Mouse (Mus musculus) liver, embryonic 12.5 days (tissue): Measurements from ENCODE around the gene Pde4a. TPM values are rescaled to one million over a fixed set of nuclear protein-coding genes. Genes with fewer than 3 reads are reported as not detected.

Experiments
- ATAC-seq: fragments of 200-750 bp; cut with Nextera tagmentation; 2 replicates; pipeline ENCODE4 v1.8.0; 2017; ENCODE audit warnings: moderate number of reproducible peaks, mild to moderate bottlenecking, moderate library complexity
- H3K27ac ChIP-seq: fragments of 300-500 bp; sonication (generic); 2 replicates; pipeline ENCODE4 v1.5.1; 2016; ENCODE audit warnings: mild to moderate bottlenecking
- H3K27me3 ChIP-seq: fragments of 300-500 bp; sonication (generic); replicated peaks from 2 replicates; pipeline ENCODE4 v1.6.1; 2016; ENCODE audit warnings: mild to moderate bottlenecking, moderate library complexity
- H3K36me3 ChIP-seq: fragments of 300-500 bp; sonication (generic); 2 replicates; pipeline ENCODE4 v1.6.1; 2016; ENCODE audit warnings: mild to moderate bottlenecking, moderate library complexity
- H3K4me1 ChIP-seq: fragments of 300-500 bp; sonication (generic); 2 replicates; pipeline ENCODE4 v1.6.1; 2016
- H3K4me2 ChIP-seq: fragments of 300-500 bp; sonication (generic); 2 replicates; pipeline ENCODE4 v1.6.1; 2016; ENCODE audit warnings: mild to moderate bottlenecking, moderate library complexity
- H3K4me3 ChIP-seq: fragments of 300-500 bp; sonication (generic); 2 replicates; pipeline ENCODE4 v1.5.1; 2016; ENCODE audit warnings: mild to moderate bottlenecking, moderate library complexity
- H3K9ac ChIP-seq: fragments of 300-500 bp; sonication (generic); 2 replicates; pipeline ENCODE4 v1.6.1; 2016; ENCODE audit warnings: mild to moderate bottlenecking, moderate library complexity
- H3K9me3 ChIP-seq: fragments of 300-500 bp; sonication (generic); replicated peaks from 2 replicates; pipeline ENCODE4 v1.6.1; 2016; ENCODE audit warnings: mild to moderate bottlenecking, moderate library complexity
- WGBS: fragments of 180-500 bp; shearing (Covaris S2); methylation state at CpG from one replicate; pipeline ENCODE4 v1.1.7; 2016; ENCODE audit not compliant: insufficient replicate concordance; 5-methylcytosine and 5-hydroxymethylcytosine counted together
- polyA plus RNA-seq: library from polyadenylated mRNA; unstranded; fragments of >200 nt; fragmentation: Nextera tagmentation; extraction: Ambion mirVana; gene quantifications from 2 replicates; pipeline ENCODE4 v1.2.1, GENCODE M21; 2016

Gene Pde4a
- polyA plus RNA-seq, 1 experiment from 2014 or later: 2.9 TPM

DNA sequence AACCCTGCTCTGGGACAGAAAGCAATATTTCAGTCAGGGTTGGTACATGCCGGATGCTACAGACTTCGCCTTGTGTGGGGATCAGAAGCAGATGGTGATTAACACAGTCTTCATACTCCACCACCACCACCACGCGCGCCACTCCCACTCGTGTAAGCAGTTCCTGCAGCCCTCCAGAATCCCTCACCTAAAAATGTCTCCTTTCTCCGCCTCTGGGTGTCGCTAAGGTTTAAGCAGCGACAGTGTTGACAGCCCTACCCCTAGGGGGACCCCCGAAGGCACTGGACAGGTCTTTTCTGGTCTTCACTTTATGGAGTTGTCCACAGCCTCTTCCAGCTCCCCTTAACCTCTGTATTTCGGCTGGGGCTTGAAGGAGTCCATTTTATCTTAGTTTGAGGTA is 12.8 kb upstream of the Pde4a start:
- H3K4me3 ChIP-seq: peak overlapping the region; percentile 41
- ATAC-seq: peak; percentile 19; the same call in 1 of the 2 replicates
- 2% methylated on average over 11 of the region's 11 CpGs for WGBS
- peak overlapping the region; percentile 60; the same call in 1 of the 2 replicates for H3K9ac ChIP-seq
- peaks cover 34% of the 10 kb centered on the region for H3K4me1 ChIP-seq
- H3K4me2 ChIP-seq: peak overlapping the region; percentile 72
- H3K36me3 ChIP-seq: peaks cover 4% of the 10 kb centered on the region; the same call in 1 of the 2 replicates
- H3K27ac ChIP-seq: no peak overlapping the region
- no peaks in the 10 kb centered on the region for H3K9me3 ChIP-seq
- H3K27me3 ChIP-seq: no peaks in the 10 kb centered on the region

DNA sequence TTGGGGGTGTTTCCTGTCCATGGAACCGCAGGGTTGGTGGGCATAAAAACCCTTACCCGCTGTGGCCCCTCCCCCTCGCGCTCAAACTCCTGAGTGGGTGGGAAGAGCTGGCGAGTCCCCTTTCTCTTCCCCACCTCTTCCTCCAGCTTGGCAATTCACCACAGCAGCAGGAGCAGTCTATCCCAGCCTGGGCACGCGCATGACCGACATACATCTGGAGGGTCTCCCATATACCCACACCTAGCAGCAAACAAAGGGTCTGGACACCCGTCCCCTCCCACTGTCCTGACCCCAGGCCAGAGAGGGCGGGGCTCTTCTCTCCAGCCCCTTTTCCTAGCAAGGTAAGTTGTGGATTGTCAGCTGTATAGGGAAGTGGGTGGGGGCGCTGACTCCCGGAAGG is 12.2 kb upstream of the Pde4a start:
- H3K27ac ChIP-seq: no peak overlapping the region
- ATAC-seq: no peak
- H3K36me3 ChIP-seq: 0 out of 2 replicates have a peak, but pooled peaks cover under 1% of the 10 kb centered on the region
- H3K4me1 ChIP-seq: peaks cover 28% of the 10 kb centered on the region
- 5% methylated on average over 12 of the region's 12 CpGs for WGBS
- H3K27me3 ChIP-seq: no peaks in the 10 kb centered on the region
- peak overlapping the region; percentile 60 for H3K9ac ChIP-seq
- H3K4me3 ChIP-seq: peak overlapping the region; percentile 41
- H3K4me2 ChIP-seq: peak overlapping the region; percentile 72
- H3K9me3 ChIP-seq: no peaks in the 10 kb centered on the region

- H3K9me3 ChIP-seq: no peaks in the 10 kb centered on the region
- no peaks in the 10 kb centered on the region for H3K36me3 ChIP-seq
- peak overlapping the region; percentile 41 for H3K4me3 ChIP-seq
- no peaks in the 10 kb centered on the region for H3K27me3 ChIP-seq
- WGBS: 27% methylated on average over 5 of the region's 5 CpGs
- no peak for ATAC-seq
- no peak overlapping the region for H3K9ac ChIP-seq
- peaks cover 23% of the 10 kb centered on the region for H3K4me1 ChIP-seq
- H3K4me2 ChIP-seq: peak overlapping the region; percentile 72
- no peak overlapping the region for H3K27ac ChIP-seq
Observed at GRCm38 (mm10) chr9:21153833-21154232, 11.7 kb upstream of the Pde4a start.

DNA sequence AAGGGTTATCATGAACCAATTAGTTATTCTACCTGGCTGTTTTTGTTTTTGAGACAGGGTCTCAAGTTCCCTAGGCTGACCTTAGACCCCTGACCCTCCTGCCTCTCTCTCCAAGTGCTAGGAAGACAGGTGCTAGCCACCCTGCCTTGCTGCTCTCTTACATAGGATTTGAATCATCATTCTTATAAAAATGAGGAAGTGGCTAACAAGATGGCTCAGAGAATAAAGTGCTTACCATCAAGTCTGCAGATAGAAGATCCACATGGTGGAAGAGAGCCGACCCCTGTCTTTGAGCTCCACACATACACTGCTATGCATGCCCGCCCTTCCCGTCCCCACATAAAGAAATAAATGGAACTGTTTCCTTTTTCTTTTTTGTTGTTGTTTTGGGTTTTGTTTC is 10.7 kb upstream of the Pde4a start:
- Histone ChIP-seq H3K4me1 (peaks cover 19% of the 10 kb centered on the region), H3K9me3 (no peaks in the 10 kb centered on the region), H3K27me3 (no peaks in the 10 kb centered on the region), H3K4me3 (no peak overlapping the region), H3K4me2 (no peak overlapping the region), H3K27ac (no peak overlapping the region), H3K36me3 (no peaks in the 10 kb centered on the region), H3K9ac (no peak overlapping the region)
- WGBS: 70% methylated on average over 3 of the region's 3 CpGs
- no peak for ATAC-seq

GRCm38 (mm10) chr9:21161209-21161909 is 4.2 kb upstream of the Pde4a start:
- no peaks in the 10 kb centered on the region for H3K9me3 ChIP-seq
- H3K27ac ChIP-seq: no peak overlapping the region
- 1% methylated on average over 52 of the region's 52 CpGs for WGBS
- H3K4me2 ChIP-seq: peak overlapping the region; percentile 91
- H3K4me1 ChIP-seq: peaks cover 44% of the 10 kb centered on the region
- H3K4me3 ChIP-seq: peak overlapping the region; percentile 65
- H3K9ac ChIP-seq: peak overlapping the region; percentile 76
- peaks cover 50% of the 10 kb centered on the region for H3K27me3 ChIP-seq
- no peaks in the 10 kb centered on the region for H3K36me3 ChIP-seq
- ATAC-seq: peak; percentile 77

- Histone ChIP-seq H3K4me1 (peaks cover 64% of the 10 kb centered on the region), H3K27me3 (peaks cover 61% of the 10 kb centered on the region), H3K27ac (no peak overlapping the region), H3K36me3 (no peaks in the 10 kb centered on the region), H3K9me3 (no peaks in the 10 kb centered on the region), H3K4me2 (peak overlapping the region; percentile 84), H3K4me3 (no peak overlapping the region), H3K9ac (no peak overlapping the region)
- WGBS: 36% methylated on average over 11 of the region's 11 CpGs
- no peak for ATAC-seq
Observed at GRCm38 (mm10) chr9:21163086-21164050, 2.1 kb upstream of the Pde4a start.

- H3K4me2 ChIP-seq: peak overlapping the region; percentile 84
- H3K4me1 ChIP-seq: peaks cover 71% of the 10 kb centered on the region
- 2% methylated on average over 26 of the region's 26 CpGs for WGBS
- no peak overlapping the region for H3K27ac ChIP-seq
- no peak for ATAC-seq
- H3K4me3 ChIP-seq: peak overlapping the region; percentile 19; the same call in 1 of the 2 replicates
- peaks cover 61% of the 10 kb centered on the region for H3K27me3 ChIP-seq
- H3K36me3 ChIP-seq: no peaks in the 10 kb centered on the region
- no peaks in the 10 kb centered on the region for H3K9me3 ChIP-seq
- no peak overlapping the region for H3K9ac ChIP-seq
Observed at GRCm38 (mm10) chr9:21164072-21164471, 1.4 kb upstream of the Pde4a start.

DNA sequence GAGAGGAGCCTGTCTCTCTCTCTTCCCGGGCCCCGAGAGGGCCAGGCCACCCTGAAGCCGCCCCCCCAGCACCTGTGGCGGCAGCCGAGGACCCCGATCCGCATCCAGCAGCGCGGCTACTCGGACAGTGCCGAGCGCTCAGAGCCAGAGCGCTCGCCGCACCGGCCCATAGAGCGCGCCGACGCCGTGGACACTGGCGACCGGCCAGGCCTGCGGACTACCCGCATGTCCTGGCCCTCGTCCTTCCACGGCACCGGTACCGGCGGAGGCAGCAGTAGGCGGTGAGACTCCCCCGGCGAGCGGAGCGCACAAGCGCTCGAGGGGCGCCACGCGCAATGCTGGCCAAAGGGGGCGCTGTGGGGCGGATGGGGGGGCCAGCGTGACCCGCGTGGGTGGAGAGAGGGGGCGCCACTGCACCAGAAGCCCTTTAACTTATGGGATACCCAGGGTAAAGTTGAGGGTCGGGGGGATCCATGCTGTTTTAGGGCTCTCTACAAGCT is 488 bp downstream of the Pde4a start:
- Histone ChIP-seq H3K4me1 (peaks cover 69% of the 10 kb centered on the region), H3K27me3 (peaks cover 61% of the 10 kb centered on the region), H3K9me3 (no peaks in the 10 kb centered on the region), H3K27ac (no peak overlapping the region), H3K36me3 (no peaks in the 10 kb centered on the region), H3K9ac (peak overlapping the region; percentile 51), H3K4me2 (peak overlapping the region; percentile 84), H3K4me3 (peak overlapping the region; percentile 54)
- WGBS: 1% methylated on average over 47 of the region's 47 CpGs
- ATAC-seq: no peak

DNA sequence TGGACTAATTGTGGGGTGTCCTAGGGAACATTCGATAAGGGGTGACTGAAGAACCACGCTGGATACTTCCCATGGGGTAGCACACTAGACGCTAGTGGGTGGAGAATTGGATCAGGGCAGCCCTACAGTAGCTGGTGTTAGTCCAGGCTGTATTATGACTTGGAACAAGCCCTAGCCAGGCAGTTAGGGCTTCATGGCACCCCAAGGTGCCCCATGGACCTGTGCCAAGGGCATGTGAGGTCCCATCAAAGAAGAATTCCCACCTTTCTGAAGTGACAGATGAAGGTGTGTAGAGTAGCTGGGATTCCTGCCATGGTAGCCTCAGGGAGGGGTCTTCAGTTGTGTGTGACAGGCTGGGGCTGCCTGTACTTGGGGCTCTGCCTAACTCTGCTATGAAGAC is 1.0 kb downstream of the Pde4a start:
- 16% methylated on average over 3 of the region's 3 CpGs for WGBS
- peaks cover 64% of the 10 kb centered on the region for H3K4me1 ChIP-seq

GRCm38 (mm10) chr9:21167140-21168097 is 1.9 kb downstream of the Pde4a start:
- ATAC-seq: peak; percentile 50
- H3K27me3 ChIP-seq: peaks cover 51% of the 10 kb centered on the region

More for the DNA sequence above, 1.0 kb downstream of the Pde4a start:
- peak overlapping the region; percentile 54 for H3K4me3 ChIP-seq
- peak overlapping the region; percentile 90; the same call in 1 of the 2 replicates for H3K27ac ChIP-seq
- peak overlapping the region; percentile 51; the same call in 1 of the 2 replicates for H3K9ac ChIP-seq
- H3K4me2 ChIP-seq: peak overlapping the region; percentile 84
- H3K36me3 ChIP-seq: no peaks in the 10 kb centered on the region
- no peak for ATAC-seq
- no peaks in the 10 kb centered on the region for H3K9me3 ChIP-seq
- peaks cover 60% of the 10 kb centered on the region for H3K27me3 ChIP-seq

More at GRCm38 (mm10) chr9:21167140-21168097, 1.9 kb downstream of the Pde4a start:
- Histone ChIP-seq H3K27ac (peak overlapping the region; percentile 90), H3K4me1 (peaks cover 66% of the 10 kb centered on the region), H3K9ac (peak overlapping the region; percentile 68), H3K9me3 (no peaks in the 10 kb centered on the region), H3K4me3 (peak overlapping the region; percentile 54), H3K4me2 (peak overlapping the region; percentile 84), H3K36me3 (no peaks in the 10 kb centered on the region)
- 31% methylated on average over 10 of the region's 10 CpGs for WGBS
